In the genomic region with DNA sequence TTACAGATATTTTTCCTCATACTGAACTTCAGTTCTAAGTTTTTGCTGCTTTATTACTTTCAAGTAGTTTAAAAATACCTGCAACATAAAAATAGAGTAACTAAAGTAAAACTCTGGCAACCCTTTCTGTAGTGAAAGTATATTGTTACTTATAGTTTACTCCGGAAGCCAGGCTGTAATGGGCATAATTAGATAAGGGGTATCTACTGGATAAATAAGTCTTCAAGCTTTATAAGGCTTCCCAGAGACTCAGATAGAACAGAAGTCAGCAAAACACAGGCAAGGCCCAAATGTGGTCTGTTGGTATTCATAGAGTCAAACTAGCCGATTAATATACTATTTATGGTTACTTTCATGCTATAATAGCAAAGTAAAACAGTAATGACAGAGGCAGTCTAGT, we compare ENCODE assay signal across 23 mouse cellular contexts. TPM values are rescaled to one million over a fixed set of nuclear protein-coding genes. Genes with fewer than 3 reads are reported as not detected.
DNase-seq lines count a peak whose midpoint lies in the region; ATAC-seq and TF ChIP-seq lines count a peak whose summit lies in the region.
"Had no signal": no experiment of that assay in that cellular context is flagged by ENCODE, and none has a peak within 500 bp of the region (broad histone marks: within the 10 kb centered on the region; RNA-seq: fewer than 3 reads in every experiment).

No protein-coding gene starts in this region.

- TF ChIP-seq EP300 in liver, embryonic 14.5 days (IDR thresholded peaks at IDR 0.05; ENCODE audit: low read depth): peak; percentile 60

- WGBS in liver, embryonic 11.5 days: 58% methylated on average over 2 of the region's 2 CpGs
- WGBS in liver, embryonic 14.5 days (ENCODE audit: insufficient replicate concordance): 20% methylated on average over 2 of the region's 2 CpGs
- WGBS in neural tube, embryonic 15.5 days: 87% methylated on average over 2 of the region's 2 CpGs
- WGBS in midbrain, embryonic 16.5 days: 88% methylated on average over 2 of the region's 2 CpGs

- H3K4me1 ChIP-seq in liver, embryonic 11.5 days (replicated peaks; ENCODE audit: control insufficient read depth, insufficient read depth, low read length): peaks cover 9% of the 10 kb centered on the region; the same call in 1 of the 2 replicates
- peaks cover 0 to 3% of the 10 kb centered on the region in 2 experiments; a peak in 2 of 4 replicates for H3K4me1 ChIP-seq in liver, embryonic 14.5 days (replicated peaks; ENCODE audit: control insufficient read depth in 2 of 2, insufficient read depth in 2 of 2, low read length in 1 of 2)
- peaks cover 3% of the 10 kb centered on the region; the same call in 1 of the 2 replicates for H3K4me1 ChIP-seq in neural tube, embryonic 15.5 days
- H3K4me1 ChIP-seq in midbrain, embryonic 16.5 days (ENCODE audit: control insufficient read depth, insufficient read depth, low read length): peaks cover 4% of the 10 kb centered on the region

- H3K27ac ChIP-seq in liver, embryonic 11.5 days (ENCODE audit: low read depth, low read length): no peak overlapping the region
- H3K27ac ChIP-seq in liver, embryonic 14.5 days: no peak overlapping the region
- H3K27ac ChIP-seq in neural tube, embryonic 15.5 days (replicated peaks): no peak overlapping the region
- H3K27ac ChIP-seq in midbrain, embryonic 16.5 days (ENCODE audit: low read length): no peak overlapping the region
- H3K27ac ChIP-seq: embryonic facial prominence, embryonic 15.5 days; forebrain, embryonic 10.5 days; heart, embryonic 10.5 days; hindbrain, embryonic 13.5 days had no signal

- H3K4me2 ChIP-seq in liver, embryonic 11.5 days: peak overlapping the region; percentile 26
- peak overlapping the region; percentile 16 for H3K4me2 ChIP-seq in liver, embryonic 14.5 days (ENCODE audit: low read depth)
- no peak overlapping the region for H3K4me2 ChIP-seq in neural tube, embryonic 15.5 days
- H3K4me2 ChIP-seq in midbrain, embryonic 16.5 days (ENCODE audit: low read length): no peak overlapping the region
- H3K4me2 ChIP-seq: embryonic facial prominence, embryonic 15.5 days; hindbrain, embryonic 13.5 days had no signal

- no peaks in the 10 kb centered on the region for H3K9me3 ChIP-seq in liver, embryonic 11.5 days (ENCODE audit: control insufficient read depth, low read length)
- H3K9me3 ChIP-seq in liver, embryonic 14.5 days (ENCODE audit: control insufficient read depth, low read length): no peaks in the 10 kb centered on the region
- no peaks in the 10 kb centered on the region for H3K9me3 ChIP-seq in neural tube, embryonic 15.5 days (replicated peaks)
- no peaks in the 10 kb centered on the region for H3K9me3 ChIP-seq in midbrain, embryonic 16.5 days (replicated peaks; ENCODE audit: control insufficient read depth, low read length, poor library complexity, severe bottlenecking)
- H3K9me3 ChIP-seq: embryonic facial prominence, embryonic 15.5 days; forebrain, embryonic 10.5 days; heart, embryonic 10.5 days; hindbrain, embryonic 13.5 days had no signal

- H3K36me3 ChIP-seq in liver, embryonic 11.5 days (ENCODE audit: control insufficient read depth, insufficient read depth, low read length): peaks cover 5% of the 10 kb centered on the region; the same call in 1 of the 2 replicates
- no peaks in the 10 kb centered on the region; the same call in none of the 2 replicates for H3K36me3 ChIP-seq in liver, embryonic 14.5 days (replicated peaks; ENCODE audit: control insufficient read depth, insufficient read depth, low read depth)
- peaks cover 3% of the 10 kb centered on the region; the same call in 1 of the 2 replicates for H3K36me3 ChIP-seq in neural tube, embryonic 15.5 days
- H3K36me3 ChIP-seq in midbrain, embryonic 16.5 days (ENCODE audit: control insufficient read depth, insufficient read depth, low read length): no peaks in the 10 kb centered on the region
- H3K36me3 ChIP-seq: embryonic facial prominence, embryonic 15.5 days had no signal

- TF ChIP-seq CTCF in liver, embryonic 14.5 days (IDR thresholded peaks at IDR 0.05; ENCODE audit: low read depth): no peak

- no peak overlapping the region for H3K9ac ChIP-seq in liver, embryonic 11.5 days (ENCODE audit: low read depth, low read length)
- H3K9ac ChIP-seq in liver, embryonic 14.5 days (replicated peaks): no peak overlapping the region
- H3K9ac ChIP-seq in neural tube, embryonic 15.5 days (replicated peaks): no peak overlapping the region
- H3K9ac ChIP-seq in midbrain, embryonic 16.5 days (ENCODE audit: low read depth, low read length): no peak overlapping the region
- H3K9ac ChIP-seq: embryonic facial prominence, embryonic 15.5 days; hindbrain, embryonic 13.5 days had no signal

- peak; percentile 79 for ATAC-seq in liver, embryonic 11.5 days (replicated peaks; ENCODE audit: low FRiP score)
- peak; percentile 74 for ATAC-seq in liver, embryonic 14.5 days (ENCODE audit: insufficient read depth)
- ATAC-seq in megakaryocyte progenitor cell, adult 5-6 weeks (replicated peaks; ENCODE audit: poor library complexity): peak; percentile 92
- no peak for ATAC-seq in neural tube, embryonic 15.5 days (ENCODE audit: low FRiP score)
- no peak for ATAC-seq in midbrain, embryonic 16.5 days
- ATAC-seq: CD4-positive, CD25-positive, alpha-beta regulatory T cell, adult 4 months; forebrain, embryonic 14.5 days had no signal

- no peak overlapping the region for H3K4me3 ChIP-seq in liver, embryonic 11.5 days (ENCODE audit: low read depth, low read length)
- no peak overlapping the region for H3K4me3 ChIP-seq in liver, embryonic 14.5 days (ENCODE audit: insufficient read depth in 1 of 2, low read depth in 2 of 2, low read length in 2 of 2)
- no peak overlapping the region for H3K4me3 ChIP-seq in neural tube, embryonic 15.5 days (replicated peaks)
- H3K4me3 ChIP-seq in midbrain, embryonic 16.5 days (ENCODE audit: low read depth, low read length): no peak overlapping the region
- H3K4me3 ChIP-seq: embryonic facial prominence, embryonic 15.5 days; erythroblast, embryonic 14.5 days; forebrain, embryonic 10.5 days; heart, embryonic 10.5 days; hindbrain, embryonic 13.5 days had no signal

- no peaks in the 10 kb centered on the region for H3K27me3 ChIP-seq in liver, embryonic 11.5 days (replicated peaks; ENCODE audit: control insufficient read depth, insufficient read depth, low read length)
- H3K27me3 ChIP-seq in liver, embryonic 14.5 days (ENCODE audit: control insufficient read depth, insufficient read depth, low read length): no peaks in the 10 kb centered on the region
- no peaks in the 10 kb centered on the region for H3K27me3 ChIP-seq in neural tube, embryonic 15.5 days (replicated peaks)
- no peaks in the 10 kb centered on the region for H3K27me3 ChIP-seq in midbrain, embryonic 16.5 days (ENCODE audit: control insufficient read depth, insufficient read depth, low read depth, low read length)
- H3K27me3 ChIP-seq: embryonic facial prominence, embryonic 15.5 days; hindbrain, embryonic 13.5 days had no signal

- DNase-seq in liver, embryonic 11.5 days (ENCODE audit: low spot score): no peak
- no peak for DNase-seq in liver
- DNase-seq in liver, embryonic 14.5 days (ENCODE audit: low read depth in 3 of 3, low spot score in 3 of 3): peak in 2 of 3 experiments; percentile 14 to 15
- DNase-seq in adrenal gland, postnatal 10 days: no peak
- DNase-seq: adrenal gland, adult 2 months; adrenal gland, postnatal 36 days; B cell, adult 2 months; cerebellum, adult 11 months; cerebellum, adult 8-10 months; cerebellum, postnatal 14 days; embryo, embryonic 11 days; gastrocnemius, postnatal 10 days; heart, adult 18-20 months had no signal

RNA-seq across cellular contexts. Expression of a gene that starts 31.3 kb away (rescaled TPM):
- 3.2 TPM in 2 replicates for polyA plus RNA-seq in liver, embryonic 11.5 days (2014; fragmentation: Nextera tagmentation; extraction: Ambion mirVana)
- 1.9 and 2.9 TPM in 2 replicates for polyA plus RNA-seq in liver, embryonic 14.5 days (2012; rRNA removed)
- 1.6 and 1.7 TPM in 2 replicates for polyA plus RNA-seq in liver, embryonic 14.5 days (2014; fragmentation: Nextera tagmentation; extraction: Ambion mirVana)
- 10.7 and 13.5 TPM in 2 replicates for total RNA-seq in megakaryocyte progenitor cell, adult 5-6 weeks (2015)
- total RNA-seq in megakaryocyte progenitor cell, adult 5-6 weeks (2017): 12.9 and 13.7 TPM in 2 replicates
- 10 to 100 TPM; 18.6 to 18.7 TPM for total RNA-seq in adrenal gland, postnatal 10 days (2021)
- polyA plus RNA-seq in neural tube, embryonic 15.5 days (2015; fragmentation: Nextera tagmentation; extraction: Ambion mirVana): 3.1 and 3.2 TPM in 2 replicates
- 2.7 and 3.3 TPM in 2 replicates for polyA plus RNA-seq in midbrain, embryonic 16.5 days (2015; fragmentation: Nextera tagmentation; extraction: Ambion mirVana)

RNA-seq across cellular contexts. Expression of a gene that starts 48.9 kb away (rescaled TPM):
- 2.1 and 2.8 TPM in 2 replicates for polyA plus RNA-seq in liver, embryonic 11.5 days (2014; fragmentation: Nextera tagmentation; extraction: Ambion mirVana)
- 0.98 and 1.5 TPM in 2 replicates for polyA plus RNA-seq in liver, embryonic 14.5 days (2012; rRNA removed)
- polyA plus RNA-seq in liver, embryonic 14.5 days (2014; fragmentation: Nextera tagmentation; extraction: Ambion mirVana): 0.40 and 0.60 TPM in 2 replicates
- total RNA-seq in megakaryocyte progenitor cell, adult 5-6 weeks (2015): 0.51 and 1.0 TPM in 2 replicates
- total RNA-seq in megakaryocyte progenitor cell, adult 5-6 weeks (2017): 1.0 and 1.3 TPM in 2 replicates
- total RNA-seq in adrenal gland, postnatal 10 days (2021): 10 to 100 TPM; 34.2 to 38.0 TPM
- polyA plus RNA-seq in neural tube, embryonic 15.5 days (2015; fragmentation: Nextera tagmentation; extraction: Ambion mirVana): 1.2 and 4.1 TPM in 2 replicates
- 1.0 and 1.3 TPM in 2 replicates for polyA plus RNA-seq in midbrain, embryonic 16.5 days (2015; fragmentation: Nextera tagmentation; extraction: Ambion mirVana)
- polyA plus RNA-seq: erythroblast, embryonic 14.5 days had no signal

Comparison
In these comparisons a context has a peak if more than half of its experiments do, and no peak if none do; other contexts are left out.
1. DNase-seq: peak in liver, embryonic 14.5 days (2 of 3); none in liver, embryonic 11.5 days (single experiment), liver (single experiment) and adrenal gland, postnatal 10 days (single experiment).
2. ATAC-seq: peak in liver, embryonic 11.5 days (single experiment), liver, embryonic 14.5 days (single experiment) and megakaryocyte progenitor cell, adult 5-6 weeks (single experiment); none in neural tube, embryonic 15.5 days (single experiment) and midbrain, embryonic 16.5 days (single experiment).
3. H3K4me2 ChIP-seq: peak in liver, embryonic 11.5 days (single experiment) and liver, embryonic 14.5 days (single experiment); none in neural tube, embryonic 15.5 days (single experiment) and midbrain, embryonic 16.5 days (single experiment).